Mouse (Mus musculus) stomach, postnatal 0 days (tissue): ENCODE measurements around the gene Pkp3.

Experiments used
- CTCF ChIP-seq: IDR thresholded peaks from 2 replicates; pipeline ENCODE4 v1.5.1; 2016; ENCODE audit warnings: antibody characterized with exemption, low read depth, mild to moderate bottlenecking, moderate library complexity
- EP300 ChIP-seq: optimal IDR thresholded peaks from 2 replicates; pipeline ENCODE3; 2016; ENCODE audit warnings: antibody characterized with exemption

DNA sequence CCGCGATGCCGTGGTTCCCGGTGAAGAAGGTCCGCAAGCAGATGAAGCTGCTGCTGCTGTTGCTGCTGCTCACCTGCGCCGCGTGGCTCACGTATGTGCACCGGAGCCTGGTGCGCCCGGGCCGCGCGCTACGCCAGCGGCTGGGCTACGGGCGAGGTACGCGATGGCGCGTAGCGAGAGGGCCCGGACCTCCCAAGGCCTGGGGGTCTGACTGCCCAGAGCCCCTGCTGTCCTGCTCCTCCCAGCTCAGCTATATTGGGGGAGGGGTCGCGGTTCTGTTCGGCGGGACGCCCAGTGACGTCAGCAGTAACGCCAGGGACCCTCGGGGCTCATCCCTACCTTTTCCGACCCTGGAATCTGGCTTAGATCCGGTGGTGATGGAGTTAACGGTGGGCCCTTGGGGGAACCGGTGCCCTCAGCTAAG is 16.7 kb upstream of the Pkp3 start:
- TF ChIP-seq CTCF (no peak), EP300 (no peak)
